Mouse (Mus musculus) adrenal gland, postnatal 4 days (tissue): Measurements from ENCODE around the gene Proser2. TPM values are rescaled to one million over a fixed set of nuclear protein-coding genes. Genes with fewer than 3 reads are reported as not detected.

ENCODE experiments used
- DNase-seq, 2 experiments: peaks; one replicate each; pipeline ENCODE4 v3.0.0; 2021 to 2022; ENCODE audit warnings: low spot score in 2 of 2, mixed read lengths in 2 of 2
- long read RNA-seq, 2 experiments: library from polyadenylated mRNA; stranded (forward); transcript quantifications; one replicate each; pipeline ENCODE4 v2.0.0; 2021
- total RNA-seq, 2 experiments: library from RNA; stranded (reverse); gene quantifications; 2 replicates each; pipeline ENCODE4 v1.2.3; 2021

Gene Proser2
- 10 to 100 TPM; 11.2 to 11.5 TPM for total RNA-seq
- long read RNA-seq, experiment 1, full-length matches to known transcripts = 25 of 27 reads
- long read RNA-seq, experiment 1, partial matches to known transcripts = 1 of 27 reads
- long read RNA-seq, experiment 1, other reads (novel, unspliced or antisense) = 1 of 27 reads
- long read RNA-seq, experiment 2, full-length matches to known transcripts = 29 of 39 reads
- long read RNA-seq, experiment 2, partial matches to known transcripts = 3 of 39 reads
- long read RNA-seq, experiment 2, other reads (novel, unspliced or antisense) = 7 of 39 reads

GRCm38 (mm10) chr2:6129555-6130355 lies at the start of gene Proser2:
Proser2 (minus strand) TSS chr2:6130211.
- peak; percentile 57 to 67 for DNase-seq

GRCm38 (mm10) chr2:6179749-6180117 lies 49.7 kb upstream of the Proser2 start:
- no peak for DNase-seq

GRCm38 (mm10) chr2:6178901-6179748 lies 49.1 kb upstream of the Proser2 start:
- no peak for DNase-seq

GRCm38 (mm10) chr2:6173013-6173412 lies 43.0 kb upstream of the Proser2 start:
- DNase-seq = no peak

- DNase-seq = no peak
Observed at GRCm38 (mm10) chr2:6168560-6168959, 38.5 kb upstream of the Proser2 start.

GRCm38 (mm10) chr2:6167843-6168558 lies 38.0 kb upstream of the Proser2 start:
- peak in 1 of 2 experiments; percentile 58 for DNase-seq

GRCm38 (mm10) chr2:6165771-6166170 lies 35.8 kb upstream of the Proser2 start:
- DNase-seq = no peak

- no peak for DNase-seq
Observed at GRCm38 (mm10) chr2:6164606-6165290, 34.7 kb upstream of the Proser2 start.

GRCm38 (mm10) chr2:6162366-6163040 lies 32.5 kb upstream of the Proser2 start:
- DNase-seq = no peak

GRCm38 (mm10) chr2:6159735-6160134 lies 29.7 kb upstream of the Proser2 start:
- DNase-seq = no peak

- no peak for DNase-seq
Observed at GRCm38 (mm10) chr2:6159219-6159618, 29.2 kb upstream of the Proser2 start.

- DNase-seq = no peak
Observed at GRCm38 (mm10) chr2:6157635-6158034, 27.6 kb upstream of the Proser2 start.

GRCm38 (mm10) chr2:6157208-6157607 lies 27.2 kb upstream of the Proser2 start:
- no peak for DNase-seq

- no peak for DNase-seq
Observed at GRCm38 (mm10) chr2:6149801-6150200, 19.8 kb upstream of the Proser2 start.

- DNase-seq = no peak
Observed at GRCm38 (mm10) chr2:6146901-6147300, 16.9 kb upstream of the Proser2 start.

GRCm38 (mm10) chr2:6146257-6146656 lies 16.2 kb upstream of the Proser2 start:
- no peak for DNase-seq

GRCm38 (mm10) chr2:6145611-6146010 lies 15.6 kb upstream of the Proser2 start:
- no peak for DNase-seq

- no peak for DNase-seq
Observed at GRCm38 (mm10) chr2:6142915-6143654, 13.1 kb upstream of the Proser2 start.

- DNase-seq = no peak
Observed at GRCm38 (mm10) chr2:6140572-6141161, 10.7 kb upstream of the Proser2 start.
